Comparison of ENCODE assay signal across 18 mouse cellular contexts in genomic region chr2:167848468-167849440, GRCm38 (mm10).
A peak's percentile ranks its signal among the peaks of the same experiment; 100 is the strongest.
DNase-seq lines count a peak whose midpoint lies in the region; ATAC-seq and TF ChIP-seq lines count a peak whose summit lies in the region.
"Had no signal": no experiment of that assay in that cellular context is flagged by ENCODE, and none has a peak within 500 bp of the region (broad histone marks: within the 10 kb centered on the region; RNA-seq: fewer than 3 reads in every experiment).

No protein-coding gene starts in this region.

- WGBS in intestine, postnatal 0 days: 80% methylated on average over 7 of the region's 7 CpGs
- 74% methylated on average over 7 of the region's 7 CpGs for WGBS in intestine, embryonic 16.5 days
- 72% methylated on average over 7 of the region's 7 CpGs for WGBS in lung, postnatal 0 days
- 88% methylated on average over 7 of the region's 7 CpGs for whole genome bisulfite sequencing in stomach, postnatal 0 days

- DNase-seq in gastrocnemius, adult 18-20 months (ENCODE audit: low spot score): peak; percentile 76
- no peak for DNase-seq in gastrocnemius, postnatal 14 days
- DNase-seq in lung, postnatal 0 days (ENCODE audit: low spot score): peak; percentile 23
- DNase-seq in lung, adult 18-20 months: no peak
- no peak for DNase-seq in stomach, postnatal 0 days (ENCODE audit: low spot score)
- DNase-seq: adrenal gland, adult 2 months; cerebellum, postnatal 25 days; lung, postnatal 4 days; right cerebral cortex, postnatal 14 days; thymus, postnatal 4 days had no signal

- no peaks in the 10 kb centered on the region for H3K9me3 ChIP-seq in intestine, postnatal 0 days (ENCODE audit: control insufficient read depth)
- no peaks in the 10 kb centered on the region for H3K9me3 ChIP-seq in intestine, embryonic 16.5 days (ENCODE audit: control insufficient read depth, low read length)
- no peaks in the 10 kb centered on the region for H3K9me3 ChIP-seq in lung, postnatal 0 days (ENCODE audit: low read length)
- no peaks in the 10 kb centered on the region for H3K9me3 ChIP-seq in stomach, postnatal 0 days (ENCODE audit: control insufficient read depth, low read length)
- H3K9me3 ChIP-seq: kidney, embryonic 15.5 days; liver, embryonic 15.5 days had no signal

- no peak overlapping the region for H3K4me3 ChIP-seq in intestine, postnatal 0 days (ENCODE audit: low read depth, low read length)
- H3K4me3 ChIP-seq in intestine, embryonic 16.5 days (ENCODE audit: low read length): no peak overlapping the region
- H3K4me3 ChIP-seq in lung, postnatal 0 days (ENCODE audit: low read depth, low read length): no peak overlapping the region
- H3K4me3 ChIP-seq in stomach, postnatal 0 days (ENCODE audit: low read depth, low read length): no peak overlapping the region
- H3K4me3 ChIP-seq: kidney, embryonic 15.5 days; left cerebral cortex, adult 2 months; liver, embryonic 15.5 days had no signal

- no peaks in the 10 kb centered on the region for H3K36me3 ChIP-seq in intestine, postnatal 0 days (ENCODE audit: control insufficient read depth, insufficient read depth)
- no peaks in the 10 kb centered on the region for H3K36me3 ChIP-seq in intestine, embryonic 16.5 days (ENCODE audit: control insufficient read depth, insufficient read depth, low read length)
- no peaks in the 10 kb centered on the region for H3K36me3 ChIP-seq in lung, postnatal 0 days (ENCODE audit: insufficient read depth, low read length)
- no peaks in the 10 kb centered on the region for H3K36me3 ChIP-seq in stomach, postnatal 0 days (ENCODE audit: control insufficient read depth, insufficient read depth, low read length)
- H3K36me3 ChIP-seq: kidney, embryonic 15.5 days; liver, embryonic 15.5 days had no signal

- TF ChIP-seq CTCF in intestine, postnatal 0 days (IDR thresholded peaks at IDR 0.05; ENCODE audit: low read depth): 0 out of 2 replicates have a peak, but pooled peaks have one; percentile 17
- TF ChIP-seq CTCF in lung, postnatal 0 days (IDR thresholded peaks at IDR 0.05): peak; percentile 43
- 0 out of 2 replicates have a peak, but pooled peaks have one; percentile 20 for TF ChIP-seq CTCF in stomach, postnatal 0 days (IDR thresholded peaks at IDR 0.05; ENCODE audit: low read depth)

- no peak for TF ChIP-seq EP300 in lung, postnatal 0 days (IDR thresholded peaks at IDR 0.05)
- TF ChIP-seq EP300 in stomach, postnatal 0 days (optimal IDR thresholded peaks at IDR 0.05): no peak

- H3K27me3 ChIP-seq in intestine, postnatal 0 days (replicated peaks; ENCODE audit: control insufficient read depth, insufficient read depth, low read length): no peaks in the 10 kb centered on the region
- no peaks in the 10 kb centered on the region for H3K27me3 ChIP-seq in intestine, embryonic 16.5 days (replicated peaks; ENCODE audit: control insufficient read depth, insufficient read depth, low read length)
- no peaks in the 10 kb centered on the region for H3K27me3 ChIP-seq in lung, postnatal 0 days (replicated peaks; ENCODE audit: insufficient read depth, low read length)
- no peaks in the 10 kb centered on the region for H3K27me3 ChIP-seq in stomach, postnatal 0 days (ENCODE audit: control insufficient read depth, insufficient read depth, low read length)
- H3K27me3 ChIP-seq: kidney, embryonic 15.5 days; liver, embryonic 15.5 days had no signal

- ATAC-seq in intestine, postnatal 0 days: no peak
- ATAC-seq in intestine, embryonic 16.5 days: no peak
- peak; percentile 23 for ATAC-seq in lung, postnatal 0 days
- ATAC-seq in stomach, postnatal 0 days (ENCODE audit: low FRiP score, low TSS enrichment): peak; percentile 21; the same call in 1 of the 2 replicates
- no peak for ATAC-seq in megakaryocyte, adult 5-6 weeks (ENCODE audit: poor library complexity, severe bottlenecking)
- ATAC-seq: forebrain, embryonic 14.5 days had no signal

- 0 out of 2 replicates have a peak, but pooled peaks cover 8% of the 10 kb centered on the region for H3K4me1 ChIP-seq in intestine, postnatal 0 days (replicated peaks; ENCODE audit: control insufficient read depth, insufficient read depth, low read length)
- peaks cover 19% of the 10 kb centered on the region for H3K4me1 ChIP-seq in intestine, embryonic 16.5 days (ENCODE audit: control insufficient read depth, insufficient read depth, low read length)
- peaks cover 29% of the 10 kb centered on the region for H3K4me1 ChIP-seq in lung, postnatal 0 days (ENCODE audit: insufficient read depth, low read depth, low read length)
- H3K4me1 ChIP-seq in stomach, postnatal 0 days (replicated peaks; ENCODE audit: control insufficient read depth, insufficient read depth): peaks cover 3% of the 10 kb centered on the region; the same call in 1 of the 2 replicates

- no peak overlapping the region for H3K9ac ChIP-seq in intestine, postnatal 0 days (ENCODE audit: low read depth, low read length)
- H3K9ac ChIP-seq in intestine, embryonic 16.5 days (ENCODE audit: low read depth, low read length): no peak overlapping the region
- H3K9ac ChIP-seq in lung, postnatal 0 days (replicated peaks; ENCODE audit: low read depth): no peak overlapping the region
- no peak overlapping the region for H3K9ac ChIP-seq in stomach, postnatal 0 days (ENCODE audit: low read length)
- H3K9ac ChIP-seq: kidney, embryonic 15.5 days; liver, embryonic 15.5 days had no signal

- no peak overlapping the region for H3K27ac ChIP-seq in intestine, postnatal 0 days (ENCODE audit: low read depth, low read length)
- no peak overlapping the region for H3K27ac ChIP-seq in intestine, embryonic 16.5 days (ENCODE audit: low read length)
- H3K27ac ChIP-seq in lung, postnatal 0 days (ENCODE audit: low read length): 0 out of 2 replicates have a peak overlapping the region, but pooled peaks have one; percentile 4
- H3K27ac ChIP-seq in stomach, postnatal 0 days (replicated peaks): no peak overlapping the region
- H3K27ac ChIP-seq: kidney, embryonic 15.5 days; left cerebral cortex, adult 2 months; liver, embryonic 15.5 days had no signal

- intact Hi-C loops in gastrocnemius, postnatal 14 days (cut with DNase I; ENCODE audit: low total_unique reads): no loop called here

- H3K4me2 ChIP-seq in intestine, postnatal 0 days (replicated peaks; ENCODE audit: low read depth): no peak overlapping the region
- no peak overlapping the region for H3K4me2 ChIP-seq in intestine, embryonic 16.5 days (ENCODE audit: low read depth, low read length)
- no peak overlapping the region for H3K4me2 ChIP-seq in lung, postnatal 0 days (replicated peaks; ENCODE audit: low read depth, low read length)
- H3K4me2 ChIP-seq in stomach, postnatal 0 days (replicated peaks; ENCODE audit: low read depth): no peak overlapping the region
- H3K4me2 ChIP-seq: kidney, embryonic 15.5 days; liver, embryonic 15.5 days; midbrain, embryonic 11.5 days had no signal

Comparison
In these comparisons a context has a peak if more than half of its experiments do, and no peak if none do; other contexts are left out.
1. DNase-seq: peak in gastrocnemius, adult 18-20 months (single experiment) and lung, postnatal 0 days (single experiment); none in gastrocnemius, postnatal 14 days (single experiment), lung, adult 18-20 months (0 of 2) and stomach, postnatal 0 days (single experiment).
2. ATAC-seq: peak in lung, postnatal 0 days (single experiment) and stomach, postnatal 0 days (single experiment); none in intestine, postnatal 0 days (single experiment), intestine, embryonic 16.5 days (single experiment) and megakaryocyte, adult 5-6 weeks (single experiment).
3. Peak in every context shown above with its lines, with median percentiles within 50 percentile points of each other: CTCF ChIP-seq.